Mouse (Mus musculus) forelimb bud, embryonic 11.5 days (tissue): ENCODE measurements at regions not wholly inside any gene's neighbourhood (a gene's known extent, or its start where the extent isn't known, plus 50 kb on each side); places are given as distances from the start of the nearest gene placed in this dataset.

Experiments used
- DNase-seq: peaks from one replicate; pipeline ENCODE4 v3.0.0-alpha.2; 2012; ENCODE audit warnings: low read depth, low spot score

DNA sequence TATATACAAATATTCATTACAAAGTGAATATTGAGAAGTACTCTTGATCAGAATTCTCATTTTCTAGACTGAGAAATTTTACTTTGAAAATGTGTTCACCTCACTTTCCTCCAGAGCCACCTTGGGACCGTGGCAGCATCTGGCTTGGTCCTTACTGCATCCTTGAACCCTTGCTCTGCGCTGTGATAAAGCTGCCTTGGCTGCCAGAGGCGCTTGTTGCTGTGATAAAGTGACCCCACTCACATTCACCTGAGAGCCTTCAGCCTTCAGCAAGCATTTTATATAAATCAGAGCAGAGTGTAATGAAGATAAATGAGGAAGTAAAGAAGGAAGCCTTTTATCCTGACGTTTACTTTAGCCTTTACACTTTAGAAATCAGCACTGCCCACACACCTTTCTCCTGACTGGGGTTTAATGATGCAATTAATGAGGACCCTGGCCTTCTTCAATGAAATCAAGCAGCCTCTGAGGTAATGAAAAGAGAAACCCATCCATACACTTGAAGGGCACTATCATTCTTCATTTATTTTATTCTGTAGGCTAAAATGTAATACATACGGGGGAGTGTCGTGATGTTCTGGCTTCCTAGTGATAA, 532.8 kb downstream of the Rfpl4b start:
- DNase-seq, result peak; percentile 21

DNA sequence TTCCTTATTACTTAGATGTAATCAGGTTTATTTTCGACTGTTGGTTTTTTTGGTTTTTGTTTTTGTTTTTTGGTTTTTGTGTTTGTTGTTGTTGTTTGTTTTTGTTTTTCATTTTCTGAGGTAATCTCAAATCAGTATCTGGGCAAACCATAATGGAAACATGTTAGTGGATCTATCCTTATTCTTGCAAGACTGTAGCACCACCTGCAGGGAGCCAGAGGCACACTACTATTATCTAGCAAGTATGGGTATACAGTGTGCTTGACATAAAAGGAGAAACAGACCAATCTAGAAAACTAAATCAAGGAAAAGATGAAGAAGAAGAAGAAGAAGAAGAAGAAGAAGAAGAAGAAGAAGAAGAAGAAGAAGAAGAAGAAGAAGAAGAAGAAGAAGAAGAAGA, 552.4 kb downstream of the Rfpl4b start:
- no peak for DNase-seq

DNA sequence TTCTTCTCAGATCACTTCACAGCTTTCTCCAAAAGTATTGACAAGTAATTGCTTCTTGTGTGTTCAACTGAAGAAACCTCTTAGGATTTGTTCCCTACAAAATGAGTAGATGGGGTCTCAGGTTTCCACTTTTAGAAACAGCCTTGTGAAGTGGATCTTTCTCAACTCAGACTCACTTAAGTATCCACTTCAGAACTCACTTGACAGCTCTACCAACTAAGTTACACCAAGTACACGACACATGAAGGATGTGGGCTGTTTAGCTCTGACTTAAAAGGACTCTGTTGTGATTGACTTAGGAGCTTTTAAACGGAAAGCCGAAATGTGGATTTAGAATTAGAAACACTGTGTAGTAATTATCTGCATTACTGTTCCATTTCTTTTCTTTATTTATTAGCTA, 556.0 kb downstream of the Rfpl4b start:
- DNase-seq, result no peak

DNA sequence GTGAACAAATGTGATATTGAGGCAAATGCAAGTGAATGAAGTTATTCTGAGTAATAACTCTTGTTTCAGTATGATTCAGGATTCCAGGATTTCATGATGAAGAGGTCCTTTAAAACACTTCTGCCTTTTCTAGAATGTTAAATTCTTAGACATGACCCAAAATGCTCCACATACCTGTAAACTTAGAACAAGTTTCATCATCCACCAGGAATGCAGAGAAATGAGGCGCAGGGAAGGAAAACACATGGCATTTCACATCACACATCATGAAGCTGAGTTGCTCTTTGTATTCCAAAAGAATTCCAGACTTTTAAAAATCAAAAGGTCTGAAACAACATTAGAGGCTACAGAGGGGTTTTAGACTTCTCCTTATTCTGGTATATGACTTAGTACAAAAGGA, 574.8 kb downstream of the Rfpl4b start:
- DNase-seq, result peak; percentile 33
